Mouse (Mus musculus) olfactory bulb, adult 2 months (tissue): ENCODE results near the gene Cblb.

Experiments used
- CTCF ChIP-seq: fragments of 200-500 bp; IDR thresholded peaks from 2 replicates; pipeline ENCODE4 v1.5.1; 2012; ENCODE audit warnings: low read depth, mild to moderate bottlenecking, low read length, moderate library complexity; ENCODE audit not compliant: insufficient read depth
- POLR2A ChIP-seq: fragments of 200-500 bp; IDR thresholded peaks from 2 replicates; pipeline ENCODE4 v1.6.1; 2012; ENCODE audit warnings: mild to moderate bottlenecking, low read depth, low read length, moderate library complexity; ENCODE audit not compliant: insufficient read depth

GRCm38 (mm10) chr16:52219069-52219468 lies 188.0 kb downstream of the Cblb start:
- no peak for TF ChIP-seq CTCF
- no peak for TF ChIP-seq POLR2A
